Mouse (Mus musculus) hindbrain, embryonic 15.5 days (tissue): ENCODE data around the gene Srebf2. TPM values are rescaled to one million over a fixed set of nuclear protein-coding genes. Genes with fewer than 3 reads are reported as not detected.

Source experiments
- ATAC-seq: fragments of 200-750 bp; cut with Nextera tagmentation; 2 replicates; pipeline ENCODE4 v1.8.0; 2017; ENCODE audit warnings: low read depth, moderate number of reproducible peaks, moderate TSS enrichment; ENCODE audit not compliant: low FRiP score
- H3K27ac ChIP-seq: fragments of 300-500 bp; sonication (generic); replicated peaks from 2 replicates; pipeline ENCODE4 v1.5.1; 2015; ENCODE audit warnings: mild to moderate bottlenecking, inconsistent platforms
- H3K27me3 ChIP-seq: fragments of 300-500 bp; sonication (generic); 2 replicates; pipeline ENCODE4 v1.6.1; 2015; ENCODE audit warnings: control low read depth, inconsistent platforms
- H3K36me3 ChIP-seq: fragments of 300-500 bp; sonication (generic); 2 replicates; pipeline ENCODE4 v1.6.1; 2015; ENCODE audit warnings: control low read depth, inconsistent platforms
- H3K4me1 ChIP-seq: fragments of 300-500 bp; sonication (generic); replicated peaks from 2 replicates; pipeline ENCODE4 v1.6.1; 2015; ENCODE audit warnings: control low read depth, inconsistent platforms
- H3K4me2 ChIP-seq: fragments of 300-500 bp; sonication (generic); 2 replicates; pipeline ENCODE4 v1.6.1; 2015; ENCODE audit warnings: moderate library complexity, mild to moderate bottlenecking, inconsistent platforms
- H3K4me3 ChIP-seq: fragments of 300-500 bp; sonication (generic); 2 replicates; pipeline ENCODE4 v1.5.1; 2015; ENCODE audit warnings: mild to moderate bottlenecking, inconsistent platforms
- H3K9ac ChIP-seq: fragments of 300-500 bp; sonication (generic); 2 replicates; pipeline ENCODE4 v1.6.1; 2015; ENCODE audit warnings: inconsistent platforms
- H3K9me3 ChIP-seq: fragments of 300-500 bp; sonication (generic); 2 replicates; pipeline ENCODE4 v1.6.1; 2016; ENCODE audit warnings: control low read depth, inconsistent platforms
- WGBS: fragments of 180-500 bp; shearing (Covaris S2); methylation state at CpG from one replicate; pipeline ENCODE4 v1.1.7; 2015; 5-methylcytosine and 5-hydroxymethylcytosine counted together
- polyA plus RNA-seq: library from polyadenylated mRNA; unstranded; fragments of >200 nt; fragmentation: Nextera tagmentation; extraction: Ambion mirVana; gene quantifications from 2 replicates; pipeline ENCODE4 v1.2.1, GENCODE M21; 2015

Srebf2 gene
- polyA plus RNA-seq, 1 experiment from 2014 or later: 209 TPM

- Histone ChIP-seq H3K9me3 (no peaks in the 10 kb centered on the region), H3K36me3 (peaks cover 82% of the 10 kb centered on the region), H3K4me1 (0 out of 2 replicates have a peak, but pooled peaks cover 3% of the 10 kb centered on the region), H3K27me3 (no peaks in the 10 kb centered on the region), H3K27ac (no peak overlapping the region), H3K4me3 (no peak overlapping the region), H3K4me2 (no peak overlapping the region), H3K9ac (no peak overlapping the region)
- no peak for ATAC-seq
- WGBS: 96% methylated on average over 4 of the region's 4 CpGs
Measured at GRCm38 (mm10) chr15:82187401-82187800, 40.4 kb downstream of the Srebf2 start.

DNA sequence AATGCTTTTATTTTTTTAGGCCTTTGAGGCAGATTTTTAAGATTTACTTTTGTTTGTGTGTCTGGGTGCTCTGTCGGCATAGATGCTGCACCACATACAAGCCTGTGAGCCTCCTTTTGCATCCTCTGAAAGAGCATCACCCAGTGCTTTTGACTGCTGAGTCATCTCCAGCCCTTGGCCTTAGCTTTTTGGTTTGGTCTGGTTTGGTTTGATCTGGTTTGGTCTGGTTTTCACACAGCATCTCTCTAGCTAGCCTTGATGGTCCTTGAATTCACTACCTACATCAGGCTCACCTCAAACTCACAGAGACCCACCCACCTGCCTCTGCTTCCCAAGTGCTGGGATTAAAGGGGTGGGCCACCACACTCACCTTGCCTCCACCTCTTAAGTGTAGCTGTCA is 40.9 kb downstream of the Srebf2 start:
- Histone ChIP-seq H3K27me3 (no peaks in the 10 kb centered on the region), H3K4me1 (0 out of 2 replicates have a peak, but pooled peaks cover 3% of the 10 kb centered on the region), H3K4me3 (no peak overlapping the region), H3K27ac (no peak overlapping the region), H3K36me3 (peaks cover 82% of the 10 kb centered on the region), H3K4me2 (no peak overlapping the region), H3K9ac (no peak overlapping the region), H3K9me3 (no peaks in the 10 kb centered on the region)
- ATAC-seq: no peak
- WGBS: 94% methylated on average over 1 of the region's 1 CpGs

DNA sequence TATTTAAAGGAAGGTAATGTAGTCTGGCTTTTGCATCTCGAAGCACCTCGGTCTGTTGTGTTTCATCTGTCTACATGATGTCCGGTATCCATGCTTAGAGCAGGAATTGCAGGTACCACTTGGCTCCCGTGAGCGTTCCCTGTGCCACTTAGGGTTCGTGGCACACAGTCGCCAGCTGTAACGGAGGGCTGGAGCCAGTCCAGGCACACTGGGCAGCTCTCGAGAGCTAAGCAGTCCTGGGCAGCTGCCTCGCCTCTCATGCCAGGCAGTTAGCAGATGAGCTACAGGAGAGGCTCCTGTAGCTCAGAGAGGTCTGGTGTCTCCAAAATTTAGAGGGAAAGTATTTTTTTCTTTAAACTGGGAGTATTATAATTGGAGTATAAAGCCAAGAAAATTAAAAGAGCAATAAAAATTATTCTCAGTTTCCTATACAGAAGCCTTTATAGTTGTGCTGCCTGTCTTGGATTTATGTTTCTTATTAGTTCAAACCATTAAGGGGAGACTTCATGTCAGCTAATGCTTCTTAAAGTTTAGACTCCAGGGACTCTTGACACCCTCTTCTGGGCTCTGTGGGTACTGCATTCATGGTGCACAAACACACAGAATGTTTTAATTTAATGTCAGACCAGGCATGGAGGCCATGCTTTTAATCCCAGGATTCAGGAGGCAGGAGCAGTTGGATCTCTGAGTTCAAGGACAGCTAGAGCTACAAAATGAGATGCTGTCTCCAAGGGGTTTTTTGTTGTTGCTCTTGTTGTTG is 41.7 kb downstream of the Srebf2 start:
- WGBS: 80% methylated on average over 10 of the region's 10 CpGs

DNA sequence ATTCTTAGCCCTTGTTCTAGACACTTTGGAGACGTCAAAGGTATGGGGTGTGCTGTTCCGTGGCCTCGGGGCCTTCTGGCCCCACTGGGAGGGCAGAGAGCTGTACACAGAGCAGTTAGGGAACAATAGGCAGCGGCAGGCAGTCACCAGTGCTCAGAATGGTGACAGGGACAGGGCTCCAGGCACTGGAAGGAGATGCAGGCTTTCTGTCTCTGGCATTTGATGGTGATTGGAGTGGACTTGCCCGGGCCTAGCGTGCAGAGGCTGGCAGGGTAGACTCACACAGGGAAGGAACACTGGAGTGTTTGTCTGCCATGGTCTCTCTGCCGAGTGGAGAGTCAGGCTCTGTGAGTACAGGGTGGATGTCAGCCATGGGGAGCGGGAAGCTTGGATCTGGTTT is 45.6 kb downstream of the Srebf2 start:
- 78% methylated on average over 8 of the region's 8 CpGs for WGBS
- no peak for ATAC-seq
- H3K4me1 ChIP-seq: 0 out of 2 replicates have a peak, but pooled peaks cover 3% of the 10 kb centered on the region
- H3K27me3 ChIP-seq: no peaks in the 10 kb centered on the region
- H3K36me3 ChIP-seq: peaks cover 85% of the 10 kb centered on the region
- H3K4me2 ChIP-seq: no peak overlapping the region
- no peaks in the 10 kb centered on the region for H3K9me3 ChIP-seq
- H3K4me3 ChIP-seq: no peak overlapping the region
- no peak overlapping the region for H3K27ac ChIP-seq
- no peak overlapping the region for H3K9ac ChIP-seq

More for the DNA sequence above, 41.7 kb downstream of the Srebf2 start:
- Histone ChIP-seq H3K27me3 (no peaks in the 10 kb centered on the region), H3K9me3 (no peaks in the 10 kb centered on the region), H3K27ac (no peak overlapping the region), H3K9ac (no peak overlapping the region), H3K4me1 (0 out of 2 replicates have a peak, but pooled peaks cover 3% of the 10 kb centered on the region), H3K36me3 (peaks cover 84% of the 10 kb centered on the region), H3K4me2 (no peak overlapping the region), H3K4me3 (no peak overlapping the region)
- ATAC-seq: no peak

GRCm38 (mm10) chr15:82196300-82196699 is 49.3 kb downstream of the Srebf2 start:
- 83% methylated on average over 12 of the region's 12 CpGs for WGBS
- no peaks in the 10 kb centered on the region for H3K4me1 ChIP-seq
- H3K4me3 ChIP-seq: no peak overlapping the region
- H3K9me3 ChIP-seq: no peaks in the 10 kb centered on the region
- H3K4me2 ChIP-seq: no peak overlapping the region
- H3K27ac ChIP-seq: no peak overlapping the region
- no peaks in the 10 kb centered on the region for H3K27me3 ChIP-seq
- H3K36me3 ChIP-seq: peaks cover 94% of the 10 kb centered on the region
- no peak for ATAC-seq
- no peak overlapping the region for H3K9ac ChIP-seq

DNA sequence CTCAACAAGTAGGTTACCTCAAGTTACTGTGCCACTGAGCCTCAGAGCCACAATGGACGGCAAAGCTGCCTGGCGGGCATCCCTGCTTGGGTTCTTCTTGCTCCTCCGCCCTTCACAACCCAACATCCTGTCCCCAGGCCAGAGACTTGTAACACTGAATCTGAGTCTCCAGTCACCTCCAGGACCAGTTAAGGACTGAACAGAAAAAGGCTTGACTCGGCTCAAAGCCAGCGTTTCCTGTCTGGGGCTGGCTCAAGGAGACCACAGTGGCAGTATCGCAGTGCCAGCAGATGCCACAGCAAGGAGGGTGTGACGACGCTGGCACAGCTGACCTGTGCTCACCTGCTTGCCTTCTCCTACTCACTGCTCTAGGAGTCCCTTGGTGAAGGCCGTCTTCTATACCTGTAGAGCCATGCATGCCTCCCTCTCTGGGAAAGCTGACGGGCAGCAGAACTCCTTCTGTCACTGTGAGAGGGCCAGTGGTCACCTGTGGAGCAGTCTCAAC is 50.3 kb downstream of the Srebf2 start:
- Histone ChIP-seq H3K9ac (no peak overlapping the region), H3K4me2 (no peak overlapping the region), H3K9me3 (no peaks in the 10 kb centered on the region), H3K4me1 (no peaks in the 10 kb centered on the region), H3K4me3 (no peak overlapping the region), H3K36me3 (peaks cover 94% of the 10 kb centered on the region), H3K27me3 (no peaks in the 10 kb centered on the region), H3K27ac (no peak overlapping the region)
- 93% methylated on average over 10 of the region's 10 CpGs for WGBS
- ATAC-seq: no peak

- Histone ChIP-seq H3K36me3 (peaks cover 93% of the 10 kb centered on the region), H3K4me2 (no peak overlapping the region), H3K9ac (no peak overlapping the region), H3K27ac (no peak overlapping the region), H3K4me3 (no peak overlapping the region), H3K4me1 (no peaks in the 10 kb centered on the region), H3K27me3 (no peaks in the 10 kb centered on the region), H3K9me3 (no peaks in the 10 kb centered on the region)
- WGBS: 94% methylated on average over 11 of the region's 11 CpGs
- no peak for ATAC-seq
Measured at GRCm38 (mm10) chr15:82197937-82198336, 51.0 kb downstream of the Srebf2 start.

DNA sequence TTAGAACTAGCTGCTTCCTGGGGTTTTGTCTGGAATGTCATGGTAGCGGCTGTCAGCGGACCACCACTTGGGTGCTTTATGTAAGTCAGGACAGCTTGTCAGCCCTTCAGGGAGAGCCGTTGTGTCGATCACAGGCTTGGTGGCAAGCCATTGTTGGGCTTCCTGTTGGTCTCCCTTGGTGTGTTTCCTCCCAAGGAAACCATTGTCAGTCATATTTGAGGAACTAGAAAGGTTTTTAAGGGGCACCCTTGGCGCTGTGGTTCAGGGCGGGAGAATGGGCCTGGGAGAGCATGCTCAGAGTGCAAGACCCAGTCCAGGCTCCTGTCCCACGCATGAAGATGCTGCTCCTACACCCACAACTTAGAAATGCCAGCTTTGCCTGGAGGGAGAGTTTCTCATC is 51.4 kb downstream of the Srebf2 start:
- H3K27me3 ChIP-seq: no peaks in the 10 kb centered on the region
- peaks cover 93% of the 10 kb centered on the region for H3K36me3 ChIP-seq
- no peak overlapping the region for H3K9ac ChIP-seq
- WGBS: 90% methylated on average over 7 of the region's 7 CpGs
- no peak overlapping the region for H3K4me3 ChIP-seq
- H3K27ac ChIP-seq: no peak overlapping the region
- ATAC-seq: no peak
- no peak overlapping the region for H3K4me2 ChIP-seq
- H3K4me1 ChIP-seq: no peaks in the 10 kb centered on the region
- no peaks in the 10 kb centered on the region for H3K9me3 ChIP-seq

DNA sequence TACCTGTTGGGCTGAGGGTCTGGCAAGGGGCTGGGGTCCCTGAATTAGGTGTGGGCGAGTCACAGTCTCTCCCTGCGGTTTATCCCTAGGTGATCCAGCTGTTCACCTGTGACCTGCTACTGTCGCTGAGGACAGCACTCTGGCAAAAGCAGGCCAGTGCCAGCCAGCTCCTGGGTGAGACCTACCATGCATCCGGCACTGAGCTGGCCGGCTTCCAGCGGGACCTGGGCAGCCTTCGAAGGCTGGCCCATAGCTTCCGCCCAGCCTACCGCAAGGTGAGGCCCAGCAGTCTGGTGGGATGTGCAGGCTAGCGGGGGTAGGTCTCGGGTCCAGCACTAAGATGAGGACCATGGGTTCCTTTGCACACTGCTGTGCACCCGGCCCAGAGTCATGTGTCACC is 52.6 kb downstream of the Srebf2 start:
- peaks cover 92% of the 10 kb centered on the region for H3K36me3 ChIP-seq
- H3K4me3 ChIP-seq: no peak overlapping the region
- H3K9me3 ChIP-seq: no peaks in the 10 kb centered on the region
- WGBS: 91% methylated on average over 12 of the region's 12 CpGs
- no peak overlapping the region for H3K27ac ChIP-seq
- no peak for ATAC-seq
- no peak overlapping the region for H3K9ac ChIP-seq
- H3K27me3 ChIP-seq: no peaks in the 10 kb centered on the region
- H3K4me2 ChIP-seq: no peak overlapping the region
- H3K4me1 ChIP-seq: no peaks in the 10 kb centered on the region

- WGBS: 91% methylated on average over 6 of the region's 6 CpGs
- Histone ChIP-seq H3K4me1 (peaks cover 16% of the 10 kb centered on the region), H3K9me3 (no peaks in the 10 kb centered on the region), H3K27me3 (peaks cover 12% of the 10 kb centered on the region; the same call in 1 of the 2 replicates), H3K4me3 (no peak overlapping the region), H3K36me3 (peaks cover 76% of the 10 kb centered on the region), H3K4me2 (no peak overlapping the region), H3K27ac (no peak overlapping the region), H3K9ac (no peak overlapping the region)
- no peak for ATAC-seq
Measured at GRCm38 (mm10) chr15:82202086-82202485, 55.1 kb downstream of the Srebf2 start.

DNA sequence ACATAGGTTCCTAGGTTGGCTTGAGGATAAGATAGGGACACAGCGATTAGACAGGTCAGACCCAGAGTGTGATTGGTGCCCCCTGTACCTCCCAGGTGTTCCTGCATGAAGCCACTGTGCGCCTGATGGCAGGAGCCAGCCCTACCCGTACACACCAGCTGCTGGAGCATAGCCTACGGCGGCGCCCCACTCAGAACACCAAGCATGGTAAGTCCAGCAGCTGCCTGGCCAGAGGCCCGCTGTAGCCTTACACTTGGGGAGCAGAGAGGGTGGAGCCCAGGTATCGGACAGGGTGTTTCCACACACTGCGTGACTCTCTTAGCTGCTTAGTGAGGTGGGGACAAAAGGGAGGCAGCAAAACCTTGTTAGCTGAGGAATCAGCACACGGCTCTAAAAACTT is 56.1 kb downstream of the Srebf2 start:
- WGBS: 91% methylated on average over 10 of the region's 10 CpGs
- no peak overlapping the region for H3K9ac ChIP-seq
- no peaks in the 10 kb centered on the region for H3K9me3 ChIP-seq
- H3K4me2 ChIP-seq: no peak overlapping the region
- peaks cover 16% of the 10 kb centered on the region for H3K27me3 ChIP-seq
- no peak overlapping the region for H3K4me3 ChIP-seq
- no peak overlapping the region for H3K27ac ChIP-seq
- ATAC-seq: no peak
- peaks cover 25% of the 10 kb centered on the region for H3K4me1 ChIP-seq
- H3K36me3 ChIP-seq: peaks cover 67% of the 10 kb centered on the region

DNA sequence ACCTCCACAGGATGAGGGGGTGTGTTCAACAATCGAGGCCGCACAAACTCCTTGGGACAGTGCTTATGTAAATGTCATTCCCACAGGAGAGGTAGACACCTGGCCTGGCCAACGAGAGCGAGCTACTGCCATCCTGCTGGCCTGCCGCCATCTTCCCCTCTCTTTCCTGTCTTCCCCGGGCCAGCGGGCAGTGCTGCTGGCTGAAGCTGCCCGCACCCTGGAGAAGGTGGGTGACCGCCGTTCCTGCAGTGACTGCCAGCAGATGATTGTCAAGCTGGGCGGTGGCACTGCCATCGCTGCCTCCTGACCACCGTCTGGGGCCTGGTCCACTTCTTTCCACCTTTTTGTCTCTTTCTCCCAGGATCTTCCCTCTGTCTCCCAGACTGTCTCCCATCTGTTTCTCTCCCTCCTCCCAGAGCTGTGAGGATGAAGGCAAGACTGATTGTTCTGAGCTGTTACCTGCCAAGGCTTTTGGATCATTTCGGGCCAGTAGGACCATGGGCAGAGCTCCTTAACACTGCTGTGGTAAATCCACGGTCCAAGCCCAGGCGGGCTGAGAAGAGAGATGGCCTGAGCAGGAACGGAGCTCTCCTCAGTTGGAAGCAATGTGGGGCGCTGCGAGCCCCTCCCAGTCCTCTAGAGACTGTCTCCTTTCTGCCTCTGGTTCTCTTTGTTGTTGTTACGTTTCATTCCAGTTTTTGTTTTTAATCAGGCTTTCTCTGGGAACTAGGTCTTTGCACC is 56.8 kb downstream of the Srebf2 start:
- H3K9me3 ChIP-seq: no peaks in the 10 kb centered on the region
- no peak for ATAC-seq
- WGBS: 59% methylated on average over 20 of the region's 20 CpGs
- H3K36me3 ChIP-seq: peaks cover 60% of the 10 kb centered on the region
- H3K27ac ChIP-seq: no peak overlapping the region
- no peak overlapping the region for H3K4me3 ChIP-seq
- H3K4me1 ChIP-seq: peaks cover 25% of the 10 kb centered on the region
- H3K27me3 ChIP-seq: peaks cover 21% of the 10 kb centered on the region
- H3K4me2 ChIP-seq: no peak overlapping the region
- no peak overlapping the region for H3K9ac ChIP-seq
